Mouse (Mus musculus) adrenal gland, adult 2 months (tissue): ENCODE results near the gene Gramd1c. TPM values are rescaled to one million over a fixed set of nuclear protein-coding genes. Genes with fewer than 3 reads are reported as not detected.

Experiments
- DNase-seq: peaks from one replicate; pipeline ENCODE4 v3.0.0; 2021
- polyA plus RNA-seq: library from polyadenylated mRNA; depleted of rRNA; stranded (reverse); fragments of >200 nt; gene quantifications from 2 replicates; pipeline ENCODE4 v1.2.3, GENCODE M21; 2012
- total RNA-seq, 2 experiments: library from RNA; stranded (reverse); gene quantifications; 2 replicates each; pipeline ENCODE4 v1.2.3; 2021

Gene Gramd1c
- total and polyA plus RNA-seq, 3 experiments = 0.03 to 1.8 (median 0.97) TPM

- no peak for DNase-seq
Observed at GRCm38 (mm10) chr16:44018986-44019548, 44.1 kb downstream of the Gramd1c start.

- no peak for DNase-seq
Observed at GRCm38 (mm10) chr16:44018372-44018771, 44.8 kb downstream of the Gramd1c start.

- no peak for DNase-seq
Observed at GRCm38 (mm10) chr16:44017707-44018106, 45.4 kb downstream of the Gramd1c start.

- DNase-seq = peak; percentile 48
Observed at GRCm38 (mm10) chr16:44016164-44016563, 47.0 kb downstream of the Gramd1c start.

GRCm38 (mm10) chr16:44015416-44016158 is 47.6 kb downstream of the Gramd1c start:
- no peak for DNase-seq

GRCm38 (mm10) chr16:44011010-44011409 is 52.1 kb downstream of the Gramd1c start:
- DNase-seq = no peak

GRCm38 (mm10) chr16:44002086-44002485 is 61.1 kb downstream of the Gramd1c start:
- DNase-seq = no peak

- peak; percentile 14 for DNase-seq
Observed at GRCm38 (mm10) chr16:43999541-43999940, 63.6 kb downstream of the Gramd1c start.

- DNase-seq = peak; percentile 35
Observed at GRCm38 (mm10) chr16:43999111-43999510, 64.0 kb downstream of the Gramd1c start.

GRCm38 (mm10) chr16:43994623-43995022 is 68.5 kb downstream of the Gramd1c start:
- no peak for DNase-seq

- DNase-seq = no peak
Observed at GRCm38 (mm10) chr16:43986299-43986698, 76.8 kb downstream of the Gramd1c start.

GRCm38 (mm10) chr16:43980110-43980609 is 83.0 kb downstream of the Gramd1c start:
- no peak for DNase-seq

GRCm38 (mm10) chr16:43979328-43980109 is 83.6 kb downstream of the Gramd1c start, which contains the start of gene Zdhhc23:
Zdhhc23 (minus strand) TSS chr16:43979791.
- peak; percentile 58 for DNase-seq

GRCm38 (mm10) chr16:43979010-43979327 is 84.2 kb downstream of the Gramd1c start:
- no peak for DNase-seq

- DNase-seq = no peak
Observed at GRCm38 (mm10) chr16:43973606-43974220, 89.4 kb downstream of the Gramd1c start.

- DNase-seq = no peak
Observed at GRCm38 (mm10) chr16:43973147-43973546, 90.0 kb downstream of the Gramd1c start.

- no peak for DNase-seq
Observed at GRCm38 (mm10) chr16:43972391-43972790, 90.8 kb downstream of the Gramd1c start.

GRCm38 (mm10) chr16:43971741-43972140 is 91.4 kb downstream of the Gramd1c start:
- DNase-seq = no peak

- no peak for DNase-seq
Observed at GRCm38 (mm10) chr16:43971189-43971588, 92.0 kb downstream of the Gramd1c start.

GRCm38 (mm10) chr16:43970426-43970825 is 92.7 kb downstream of the Gramd1c start:
- DNase-seq = no peak

GRCm38 (mm10) chr16:43965781-43966389 is 97.3 kb downstream of the Gramd1c start:
- no peak for DNase-seq

GRCm38 (mm10) chr16:43963780-43964179 is 99.4 kb downstream of the Gramd1c start:
- DNase-seq = no peak
